Mouse (Mus musculus): ENCODE data around the gene Nbr1. TPM values are rescaled to one million over a fixed set of nuclear protein-coding genes. Genes with fewer than 3 reads are reported as not detected.
"Not testable (repeated sequence)": the region's sequence is repeated elsewhere in the genome, so short reads cannot be mapped to it uniquely, and the experiment has no call there.

The Nbr1 gene
- total RNA-seq, 2 experiments from 2014 or later: 73.1 to 81.8 TPM

GRCm38 (mm10) chr11:101620022-101620655 lies 68.2 kb downstream of the Nbr1 start:
- not testable (repeated sequence) for DNase-seq

- no peak for DNase-seq
Measured at GRCm38 (mm10) chr11:101626649-101626994, 74.7 kb downstream of the Nbr1 start.

- peak; percentile 76 for DNase-seq
Measured at GRCm38 (mm10) chr11:101626995-101627856, 75.3 kb downstream of the Nbr1 start, which contains the start of gene Rdm1. Gene Rdm1 (plus strand): TSS chr11:101627195.

- DNase-seq: peak; percentile 93
Measured at GRCm38 (mm10) chr11:101627857-101628559, 76.1 kb downstream of the Nbr1 start.

GRCm38 (mm10) chr11:101628733-101629417 lies 76.9 kb downstream of the Nbr1 start:
- not testable (repeated sequence) for DNase-seq

Other genes starting within 250 kb of the Nbr1 start
- 10 to 100 TPM; 74.5 to 76.9 TPM for gene Becn1, start 249.9 kb upstream of the Nbr1 start, total RNA-seq (2021)
- 10 to 100 TPM; 72.4 TPM for gene Psme3, start 235.9 kb upstream of the Nbr1 start, total RNA-seq (2021)
- 1 to 10 TPM; 1.7 to 2.3 TPM for gene Aoc2, start 227.1 kb upstream of the Nbr1 start, total RNA-seq (2021)
- gene Aoc3, start 221.5 kb upstream of the Nbr1 start, total RNA-seq (2021): 10 to 100 TPM; 25.2 to 31.0 TPM
- gene G6pc, start 184.6 kb upstream of the Nbr1 start, total RNA-seq (2021): under 1 TPM in 1 of 2 experiments, not detected in 1; 0.14 TPM
- 10 to 100 TPM; 17.4 to 17.6 TPM for gene Aarsd1, start 134.5 kb upstream of the Nbr1 start, total RNA-seq (2021)
- 1 to 10 TPM; 3.5 to 5.2 TPM for gene Gm27029, start 127.4 kb upstream of the Nbr1 start, total RNA-seq (2021)
- gene Rundc1, start 127.1 kb upstream of the Nbr1 start, total RNA-seq (2021): 1 to 10 TPM; 6.5 to 6.8 TPM
- gene Ptges3l, start 126.8 kb upstream of the Nbr1 start, total RNA-seq (2021): 100 to 1,000 TPM in 1 of 2 experiments, 10 to 100 TPM in 1; 90.6 to 101 TPM
- gene Rpl27, start 109.9 kb upstream of the Nbr1 start, total RNA-seq (2021): 10 to 100 TPM; 55.9 to 84.8 TPM
- gene Ifi35, start 103.7 kb upstream of the Nbr1 start, total RNA-seq (2021): 1 to 10 TPM; 6.6 to 7.2 TPM
- 1 to 10 TPM; 5.0 to 5.8 TPM for gene Rnd2, start 87.2 kb upstream of the Nbr1 start, total RNA-seq (2021)
- 10 to 100 TPM; 39.4 to 50.2 TPM for gene Vat1, start 85.9 kb upstream of the Nbr1 start, total RNA-seq (2021)
- 1 to 10 TPM; 1.9 to 4.6 TPM for gene Brca1, start 194 bp upstream of the Nbr1 start, total RNA-seq (2021)
- gene Tmem106a, start 30.1 kb downstream of the Nbr1 start, total RNA-seq (2021): 1 to 10 TPM; 2.4 to 2.9 TPM
- gene Gm11634, start 47.1 kb downstream of the Nbr1 start, total RNA-seq (2021): not detected
- gene Rdm1, start 75.0 kb downstream of the Nbr1 start, total RNA-seq (2021): 10 to 100 TPM; 18.0 to 20.9 TPM
- gene Arl4d, start 113.4 kb downstream of the Nbr1 start, total RNA-seq (2021): 10 to 100 TPM in 1 of 2 experiments, 1 to 10 TPM in 1; 7.1 to 10.7 TPM
- 10 to 100 TPM; 13.7 to 17.6 TPM for gene Dhx8, start 180.8 kb downstream of the Nbr1 start, total RNA-seq (2021)
- 1 to 10 TPM; 5.6 to 6.8 TPM for gene Etv4, start 233.2 kb downstream of the Nbr1 start, total RNA-seq (2021)